Comparison of ENCODE assay signal across 10 mouse cellular contexts in the genomic region with DNA sequence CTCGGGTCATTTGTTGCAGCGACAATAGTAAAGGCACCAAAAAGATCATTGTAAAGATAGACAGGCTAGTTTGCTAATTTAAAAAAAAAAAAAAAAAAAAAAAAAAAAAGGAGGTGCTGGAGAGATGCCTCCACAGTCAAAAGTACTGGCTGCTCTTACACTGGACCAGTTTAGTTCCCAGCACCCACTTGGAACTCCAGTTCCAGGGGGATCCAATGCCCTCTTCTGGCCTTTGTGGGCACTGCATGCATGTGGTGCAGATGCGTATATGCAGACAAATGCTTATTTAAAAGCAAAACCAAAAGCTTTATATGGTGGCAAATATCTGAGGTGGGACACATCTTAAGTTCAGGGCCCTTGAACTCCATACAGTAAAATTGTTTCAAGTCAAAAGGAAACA. TPM values are rescaled to one million over a fixed set of nuclear protein-coding genes. Genes with fewer than 3 reads are reported as not detected.
DNase-seq lines count a peak whose midpoint lies in the region; ATAC-seq and TF ChIP-seq lines count a peak whose summit lies in the region.
"Had no signal": no experiment of that assay in that cellular context is flagged by ENCODE, and none has a peak within 500 bp of the region (broad histone marks: within the 10 kb centered on the region; RNA-seq: fewer than 3 reads in every experiment).

No protein-coding gene starts in this region.

- H3K4me1 ChIP-seq in lung, adult 2 months (ENCODE audit: control insufficient read depth, insufficient read depth, low read length): no peaks in the 10 kb centered on the region
- peaks cover 7% of the 10 kb centered on the region for H3K4me1 ChIP-seq in ES-Bruce4 (ENCODE audit: control insufficient read depth, insufficient read depth, low read length)
- peaks cover 98% of the 10 kb centered on the region for H3K4me1 ChIP-seq in liver, embryonic 13.5 days (replicated peaks)
- peaks cover 10% of the 10 kb centered on the region for H3K4me1 ChIP-seq in limb, embryonic 10.5 days
- H3K4me1 ChIP-seq: heart, embryonic 15.5 days had no signal

- DNase-seq in cerebellum, adult 9-10 months: peak; percentile 11
- no peak for DNase-seq in cerebellum, adult 11-12 months
- DNase-seq in lung, adult 2 months: no peak
- DNase-seq in lung, postnatal 14 days: no peak
- no peak for DNase-seq in liver, embryonic 13.5 days
- DNase-seq in limb, embryonic 10.5 days (ENCODE audit: low spot score): no peak
- no peak for DNase-seq in urinary bladder, postnatal 4 days (ENCODE audit: low spot score in 2 of 2)

- peak; percentile 42 for TF ChIP-seq CTCF in lung, adult 2 months (IDR thresholded peaks at IDR 0.05; ENCODE audit: insufficient read depth, low read length)
- TF ChIP-seq CTCF in ES-Bruce4 (IDR thresholded peaks at IDR 0.05; ENCODE audit: low read depth, low read length): peak; percentile 67

- H3K4me2 ChIP-seq in liver, embryonic 13.5 days: no peak overlapping the region
- H3K4me2 ChIP-seq: heart, embryonic 15.5 days; limb, embryonic 12.5 days had no signal

- H3K4me3 ChIP-seq in lung, adult 2 months (replicated peaks; ENCODE audit: extremely low read depth, low read depth, low read length): no peak overlapping the region
- no peak overlapping the region for H3K4me3 ChIP-seq in ES-Bruce4 (ENCODE audit: low read depth, low read length)
- H3K4me3 ChIP-seq in liver, embryonic 13.5 days (replicated peaks): no peak overlapping the region
- no peak overlapping the region for H3K4me3 ChIP-seq in limb, embryonic 10.5 days
- H3K4me3 ChIP-seq: heart, embryonic 15.5 days; limb, embryonic 12.5 days had no signal

- no peaks in the 10 kb centered on the region for H3K9me3 ChIP-seq in ES-Bruce4 (replicated peaks; ENCODE audit: control insufficient read depth, insufficient read depth, low read length, poor library complexity, severe bottlenecking)
- no peaks in the 10 kb centered on the region for H3K9me3 ChIP-seq in liver, embryonic 13.5 days (replicated peaks)
- no peaks in the 10 kb centered on the region for H3K9me3 ChIP-seq in limb, embryonic 10.5 days (replicated peaks)
- H3K9me3 ChIP-seq: heart, embryonic 15.5 days; limb, embryonic 12.5 days had no signal

- H3K36me3 ChIP-seq in ES-Bruce4 (ENCODE audit: control insufficient read depth, insufficient read depth, low read length, poor library complexity, severe bottlenecking): peaks cover 29% of the 10 kb centered on the region
- H3K36me3 ChIP-seq in liver, embryonic 13.5 days: peaks cover 77% of the 10 kb centered on the region
- H3K36me3 ChIP-seq in limb, embryonic 10.5 days: peaks cover 63% of the 10 kb centered on the region

- ATAC-seq in liver, embryonic 13.5 days (ENCODE audit: low read depth): no peak

- no peak for TF ChIP-seq EP300 in ES-Bruce4 (IDR thresholded peaks at IDR 0.05; ENCODE audit: insufficient read depth, low read depth, low read length)

- TF ChIP-seq POLR2A in lung, adult 2 months (IDR thresholded peaks at IDR 0.05; ENCODE audit: borderline replicate concordance, extremely low read depth, low read depth, low read length): no peak
- no peak for TF ChIP-seq POLR2A in ES-Bruce4 (IDR thresholded peaks at IDR 0.05; ENCODE audit: insufficient read depth, low read length)

- H3K27me3 ChIP-seq in ES-Bruce4 (ENCODE audit: control insufficient read depth, insufficient read depth, low read length, poor library complexity, severe bottlenecking): no peaks in the 10 kb centered on the region
- no peaks in the 10 kb centered on the region for H3K27me3 ChIP-seq in liver, embryonic 13.5 days
- H3K27me3 ChIP-seq in limb, embryonic 10.5 days (ENCODE audit: low read depth, poor library complexity, severe bottlenecking): no peaks in the 10 kb centered on the region
- H3K27me3 ChIP-seq: heart, embryonic 15.5 days; limb, embryonic 12.5 days had no signal

- no peak overlapping the region for H3K27ac ChIP-seq in ES-Bruce4 (ENCODE audit: insufficient read depth, low read length)
- peak overlapping the region; percentile 99 for H3K27ac ChIP-seq in liver, embryonic 13.5 days
- no peak overlapping the region for H3K27ac ChIP-seq in limb, embryonic 10.5 days
- H3K27ac ChIP-seq: heart, embryonic 15.5 days; limb, embryonic 12.5 days had no signal

- H3K9ac ChIP-seq in ES-Bruce4 (ENCODE audit: low read depth, poor library complexity, severe bottlenecking): no peak overlapping the region
- H3K9ac ChIP-seq in liver, embryonic 13.5 days: no peak overlapping the region; the same call in 1 of the 2 replicates
- H3K9ac ChIP-seq: heart, embryonic 15.5 days; limb, embryonic 12.5 days had no signal

- 97% methylated on average over 3 of the region's 3 CpGs for WGBS in lung, adult 2 months
- WGBS in liver, embryonic 13.5 days (ENCODE audit: insufficient replicate concordance): 93% methylated on average over 3 of the region's 3 CpGs
- 97% methylated on average over 3 of the region's 3 CpGs for WGBS in limb, embryonic 10.5 days

RNA-seq across cellular contexts. Expression of a gene that starts 7.0 kb away (rescaled TPM):
- polyA plus RNA-seq in lung, adult 2 months (2012; rRNA removed): 20.7 and 24.0 TPM in 2 replicates
- polyA plus RNA-seq in ES-Bruce4 (2011; ENCODE audit: insufficient read depth, insufficient read length, low read depth, missing spikeins): 23.6 and 24.1 TPM in 2 replicates
- polyA plus RNA-seq in liver, embryonic 13.5 days (2015; fragmentation: Nextera tagmentation; extraction: Ambion mirVana): 652 and 660 TPM in 2 replicates
- 31.3 and 33.0 TPM in 2 replicates for polyA plus RNA-seq in limb, embryonic 10.5 days (2016; fragmentation: Nextera tagmentation; extraction: Ambion mirVana)

RNA-seq across cellular contexts. Expression of a gene that starts 22.9 kb away (rescaled TPM):
- polyA plus RNA-seq in lung, adult 2 months (2012; rRNA removed): 56.2 and 69.8 TPM in 2 replicates
- polyA plus RNA-seq in ES-Bruce4 (2011; ENCODE audit: insufficient read depth, insufficient read length, low read depth, missing spikeins): 10.9 and 11.1 TPM in 2 replicates
- 4.4 and 5.2 TPM in 2 replicates for polyA plus RNA-seq in liver, embryonic 13.5 days (2015; fragmentation: Nextera tagmentation; extraction: Ambion mirVana)
- polyA plus RNA-seq in limb, embryonic 10.5 days (2016; fragmentation: Nextera tagmentation; extraction: Ambion mirVana): 0.58 and 0.71 TPM in 2 replicates

RNA-seq across cellular contexts. Expression of a gene that starts 32.0 kb away (rescaled TPM):
- polyA plus RNA-seq in lung, adult 2 months (2012; rRNA removed): 23.1 and 26.3 TPM in 2 replicates
- polyA plus RNA-seq in ES-Bruce4 (2011; ENCODE audit: insufficient read depth, insufficient read length, low read depth, missing spikeins): 29.0 and 30.5 TPM in 2 replicates
- polyA plus RNA-seq in liver, embryonic 13.5 days (2015; fragmentation: Nextera tagmentation; extraction: Ambion mirVana): 13.0 and 15.3 TPM in 2 replicates
- polyA plus RNA-seq in limb, embryonic 10.5 days (2016; fragmentation: Nextera tagmentation; extraction: Ambion mirVana): 26.1 and 28.1 TPM in 2 replicates

RNA-seq across cellular contexts. Expression of a gene that starts 34.5 kb away (rescaled TPM):
- polyA plus RNA-seq in lung, adult 2 months (2012; rRNA removed): 25.4 and 30.1 TPM in 2 replicates
- 93.3 and 109 TPM in 2 replicates for polyA plus RNA-seq in ES-Bruce4 (2011; ENCODE audit: insufficient read depth, insufficient read length, low read depth, missing spikeins)
- polyA plus RNA-seq in liver, embryonic 13.5 days (2015; fragmentation: Nextera tagmentation; extraction: Ambion mirVana): 39.6 and 44.4 TPM in 2 replicates
- polyA plus RNA-seq in limb, embryonic 10.5 days (2016; fragmentation: Nextera tagmentation; extraction: Ambion mirVana): 85.3 and 90.0 TPM in 2 replicates

Comparison
In these comparisons a context has a peak if more than half of its experiments do, and no peak if none do; other contexts are left out.
1. RNA of a gene that starts 7.0 kb away (polyA plus RNA-seq): 652 to 660 TPM in liver, embryonic 13.5 days; 31.3 to 33.0 TPM in limb, embryonic 10.5 days, 20.7 to 24.0 TPM in lung, adult 2 months and 23.6 to 24.1 TPM in ES-Bruce4; every median in the first group is over 10 times any median in the second.